Mouse (Mus musculus) liver, postnatal 0 days (tissue): Measurements from ENCODE around the gene Kcng4. TPM values are rescaled to one million over a fixed set of nuclear protein-coding genes. Genes with fewer than 3 reads are reported as not detected.
A peak's percentile ranks its signal among the peaks of the same experiment; 100 is the strongest.

Source experiments
- ATAC-seq: fragments of 200-750 bp; cut with Nextera tagmentation; 2 replicates; pipeline ENCODE4 v1.8.0; 2017; ENCODE audit warnings: mild to moderate bottlenecking, moderate library complexity
- DNase-seq: peaks from one replicate; pipeline ENCODE4 v3.0.0-alpha.2; 2016
- H3K27ac ChIP-seq: fragments of 300-500 bp; sonication (generic); 2 replicates; pipeline ENCODE4 v1.5.1; 2014; ENCODE audit warnings: antibody characterized with exemption, moderate library complexity, mild to moderate bottlenecking, low read depth
- H3K27me3 ChIP-seq: fragments of 300-500 bp; sonication (generic); 2 replicates; pipeline ENCODE4 v1.6.1; 2014; ENCODE audit warnings: low read length, control low read depth, mixed read lengths; ENCODE audit not compliant: insufficient read depth
- H3K36me3 ChIP-seq: fragments of 300-500 bp; sonication (generic); replicated peaks from 2 replicates; pipeline ENCODE4 v1.6.1; 2014; ENCODE audit warnings: mild to moderate bottlenecking, control low read depth, low read length, moderate library complexity, mixed read lengths; ENCODE audit not compliant: insufficient read depth
- H3K4me1 ChIP-seq: fragments of 300-500 bp; sonication (generic); 2 replicates; pipeline ENCODE4 v1.6.1; 2014; ENCODE audit warnings: antibody characterized with exemption, mild to moderate bottlenecking, control low read depth; ENCODE audit not compliant: insufficient read depth
- H3K4me2 ChIP-seq: fragments of 300-500 bp; sonication (generic); 2 replicates; pipeline ENCODE4 v1.6.1; 2014; ENCODE audit warnings: low read depth, mild to moderate bottlenecking, low read length, moderate library complexity, mixed read lengths
- H3K4me3 ChIP-seq: fragments of 300-500 bp; sonication (generic); 2 replicates; pipeline ENCODE4 v1.5.1; 2014; ENCODE audit warnings: low read depth, low read length
- H3K9ac ChIP-seq: fragments of 300-500 bp; sonication (generic); replicated peaks from 2 replicates; pipeline ENCODE4 v1.6.1; 2014; ENCODE audit warnings: mild to moderate bottlenecking, moderate library complexity
- H3K9me3 ChIP-seq: fragments of 300-500 bp; sonication (generic); 2 replicates; pipeline ENCODE4 v1.6.1; 2016; ENCODE audit warnings: mild to moderate bottlenecking, control low read depth, low read length, mixed read lengths
- CTCF ChIP-seq: sonication (generic); IDR thresholded peaks from 2 replicates; pipeline ENCODE4 v1.5.1; 2016; ENCODE audit warnings: antibody characterized with exemption, low read depth
- EP300 ChIP-seq: IDR thresholded peaks from 2 replicates; pipeline ENCODE4 v1.6.1; 2016; ENCODE audit warnings: antibody characterized with exemption, low read depth, mild to moderate bottlenecking
- WGBS: fragments of 180-500 bp; shearing (Covaris S2); extraction: QIAGEN DNeasy Blood & Tissue Kit; methylation state at CpG from one replicate; pipeline ENCODE4 v1.1.7; 2014; ENCODE audit not compliant: insufficient replicate concordance; 5-methylcytosine and 5-hydroxymethylcytosine counted together
- polyA plus RNA-seq: library from polyadenylated mRNA; unstranded; fragments of >200 nt; fragmentation: Nextera tagmentation; extraction: Ambion mirVana; gene quantifications from 2 replicates; pipeline ENCODE4 v1.2.1, GENCODE M21; 2015

Gene Kcng4
- polyA plus RNA-seq, 1 experiment from 2014 or later, result not detected

DNA sequence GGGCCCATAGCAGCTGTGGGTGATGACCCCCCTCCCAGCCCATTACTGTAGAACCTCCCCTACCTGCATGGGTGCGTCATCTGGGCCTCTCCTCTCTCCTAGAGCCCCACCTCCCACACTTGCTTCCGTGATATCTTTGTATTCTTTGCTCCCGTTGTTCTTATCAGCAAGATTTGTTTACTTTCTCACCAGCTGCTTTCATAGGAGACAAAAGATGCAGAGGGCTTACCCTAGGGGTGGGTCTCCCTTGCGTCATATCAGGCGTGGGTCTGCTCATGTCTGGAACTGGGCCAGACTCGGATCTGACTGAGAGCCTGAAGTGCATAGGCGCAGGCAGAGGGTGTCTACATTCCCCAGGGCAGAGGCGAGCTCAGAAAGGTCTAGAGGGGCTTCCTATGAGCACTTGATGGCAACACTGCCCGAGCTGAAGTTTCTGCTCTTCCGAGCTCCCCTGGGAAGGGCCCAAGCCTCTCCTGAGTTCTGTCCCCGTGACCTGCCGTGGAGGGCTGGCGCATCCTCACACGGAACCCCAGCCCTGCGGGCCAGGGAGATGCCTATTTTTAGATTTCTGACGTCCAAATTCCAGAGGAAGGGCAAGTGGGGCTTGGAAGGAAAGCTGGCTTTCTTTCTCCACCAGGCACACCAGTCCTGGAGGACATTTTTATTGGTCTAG is 35.1 kb upstream of the Kcng4 start:
- no peak overlapping the region for H3K27ac ChIP-seq
- no peaks in the 10 kb centered on the region for H3K9me3 ChIP-seq
- H3K4me2 ChIP-seq, result no peak overlapping the region
- H3K9ac ChIP-seq, result no peak overlapping the region
- WGBS, result 38% methylated on average over 16 of the region's 16 CpGs
- no peaks in the 10 kb centered on the region for H3K36me3 ChIP-seq
- 0 out of 2 replicates have a peak, but pooled peaks cover 2% of the 10 kb centered on the region for H3K27me3 ChIP-seq
- DNase-seq, result no peak
- H3K4me1 ChIP-seq, result no peaks in the 10 kb centered on the region
- no peak overlapping the region for H3K4me3 ChIP-seq
- TF ChIP-seq CTCF, result no peak
- TF ChIP-seq EP300, result no peak
- ATAC-seq, result peak; percentile 48; the same call in 1 of the 2 replicates

DNA sequence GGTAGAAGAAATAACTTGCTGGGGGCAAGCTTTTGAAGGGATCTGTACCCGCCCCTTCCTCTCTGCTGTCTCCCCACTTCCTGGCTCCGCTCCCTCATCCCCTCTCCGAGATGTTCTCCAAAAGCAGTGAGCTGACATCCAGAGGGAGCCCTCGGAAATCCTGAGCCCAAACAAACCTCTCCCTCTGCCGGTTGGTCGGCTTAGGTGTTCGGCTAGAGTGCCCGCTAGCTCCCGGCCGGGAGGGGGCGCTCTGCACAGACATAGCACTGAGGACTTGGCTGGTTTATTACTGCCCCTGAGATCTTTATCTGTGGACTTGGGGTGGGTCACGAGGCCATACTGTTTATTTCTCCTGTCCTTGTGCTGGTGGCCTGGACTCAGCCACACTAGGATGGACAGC is 33.8 kb upstream of the Kcng4 start:
- WGBS, result 44% methylated on average over 12 of the region's 12 CpGs
- Histone ChIP-seq H3K9me3 (no peaks in the 10 kb centered on the region), H3K9ac (no peak overlapping the region), H3K27me3 (0 out of 2 replicates have a peak, but pooled peaks cover 2% of the 10 kb centered on the region), H3K4me2 (no peak overlapping the region), H3K4me3 (no peak overlapping the region), H3K36me3 (no peaks in the 10 kb centered on the region), H3K4me1 (no peaks in the 10 kb centered on the region), H3K27ac (no peak overlapping the region)
- peak; percentile 22; the same call in 1 of the 2 replicates for ATAC-seq
- peak; percentile 49 for DNase-seq
- TF ChIP-seq EP300, result no peak
- peak; percentile 59 for TF ChIP-seq CTCF

DNA sequence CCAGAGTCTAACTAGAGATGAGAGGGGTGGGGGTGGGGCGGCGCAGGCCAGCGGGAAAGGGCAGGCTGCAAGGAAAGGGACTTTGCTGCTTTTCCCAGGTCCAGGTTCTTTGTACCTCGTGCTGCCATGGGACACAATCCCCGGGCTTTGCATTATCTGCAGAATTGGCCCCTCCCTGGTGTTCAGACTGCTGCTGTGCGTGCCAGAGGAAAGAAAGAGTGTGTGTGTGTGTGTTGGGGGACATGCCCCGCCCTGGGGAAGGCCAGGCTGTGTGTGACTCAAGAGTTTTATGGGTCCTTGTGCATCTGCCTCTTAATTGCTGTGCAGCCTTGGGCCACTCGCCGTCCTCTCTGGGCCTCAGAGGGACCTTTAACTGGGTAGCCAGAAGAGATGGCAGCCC is 33.0 kb upstream of the Kcng4 start:
- Histone ChIP-seq H3K9ac (no peak overlapping the region), H3K4me1 (no peaks in the 10 kb centered on the region), H3K36me3 (no peaks in the 10 kb centered on the region), H3K27ac (no peak overlapping the region), H3K4me2 (no peak overlapping the region), H3K27me3 (0 out of 2 replicates have a peak, but pooled peaks cover 2% of the 10 kb centered on the region), H3K9me3 (no peaks in the 10 kb centered on the region), H3K4me3 (no peak overlapping the region)
- DNase-seq (no peak), ATAC-seq (no peak)
- 64% methylated on average over 9 of the region's 9 CpGs for WGBS
- TF ChIP-seq CTCF, result no peak
- no peak for TF ChIP-seq EP300

DNA sequence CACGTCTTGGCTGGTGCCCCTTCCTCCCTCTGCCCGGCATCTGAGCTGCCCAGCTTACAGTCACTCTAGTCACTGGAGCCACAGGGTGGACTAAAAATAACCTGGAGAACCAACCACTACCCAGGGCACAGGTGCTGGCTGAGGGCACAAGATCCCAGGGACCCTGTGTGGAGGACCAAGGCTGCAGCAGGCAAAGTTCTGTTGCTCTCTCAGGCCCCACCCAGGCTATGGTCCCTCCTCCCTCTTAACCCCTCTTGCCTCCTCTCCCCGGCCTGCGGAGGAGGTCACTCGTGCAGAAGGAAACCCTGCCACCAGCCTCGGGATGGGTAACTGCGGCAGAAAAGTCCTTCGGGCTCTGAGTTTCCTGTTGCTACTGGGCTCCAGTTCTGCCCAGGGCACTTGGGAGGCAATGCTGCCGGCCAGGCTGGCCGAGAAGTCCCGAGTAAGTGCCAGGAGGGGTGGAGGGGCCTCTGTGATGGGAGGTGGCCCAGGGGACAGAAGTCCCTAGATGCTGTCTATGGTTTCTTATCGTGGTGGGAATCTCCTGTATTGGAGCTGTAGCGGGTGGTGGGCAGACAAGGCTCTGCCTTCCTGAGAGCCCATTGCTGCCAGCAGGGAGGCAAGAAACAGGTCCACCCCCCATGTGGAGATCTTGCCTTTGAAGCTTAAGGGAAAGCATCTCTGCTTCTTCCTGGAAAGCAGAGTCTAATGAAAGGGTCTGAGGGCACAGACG is 30.9 kb upstream of the Kcng4 start, which contains the start of gene Wfdc1:
Gene Wfdc1, plus strand, starts transcription at position 147 of the 733 bp plus-strand sequence.
- no peak for ATAC-seq
- DNase-seq, result no peak
- TF ChIP-seq EP300 (no peak), CTCF (no peak)
- no peak within 1 kb of the TSS for H3K9ac ChIP-seq
- H3K4me2 ChIP-seq, result peak within 1 kb of the TSS; percentile 7; the same call in 1 of the 2 replicates
- no peaks in the 10 kb centered on the region for H3K36me3 ChIP-seq
- no peaks in the 10 kb centered on the region for H3K9me3 ChIP-seq
- no peak within 1 kb of the TSS for H3K4me3 ChIP-seq
- H3K27ac ChIP-seq, result no peak within 1 kb of the TSS
- H3K4me1 ChIP-seq, result no peaks in the 10 kb centered on the region
- 16% methylated on average over 13 of the region's 14 CpGs for WGBS
- 0 out of 2 replicates have a peak, but pooled peaks cover 2% of the 10 kb centered on the region for H3K27me3 ChIP-seq

DNA sequence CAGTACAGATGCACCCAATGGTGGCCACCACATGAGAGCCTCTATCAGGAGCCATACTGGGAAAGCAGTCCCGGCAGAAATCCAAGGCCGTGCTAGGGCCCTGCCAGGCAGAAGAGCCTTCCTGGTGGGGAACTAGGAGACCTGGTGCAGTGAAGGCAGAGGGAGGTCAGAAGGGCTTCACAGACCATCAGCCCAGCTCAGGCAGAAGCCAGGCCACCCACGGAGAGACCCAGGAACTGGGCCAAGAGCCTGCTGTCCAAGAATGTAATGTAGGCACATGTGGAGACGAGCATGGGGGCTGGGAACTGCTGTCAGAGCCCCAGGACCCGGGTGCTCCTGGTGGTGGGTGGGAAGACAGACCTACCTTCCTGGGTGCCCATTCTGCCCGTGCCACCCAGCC is 29.8 kb upstream of the Kcng4 start:
- Histone ChIP-seq H3K4me2 (no peak overlapping the region), H3K4me3 (no peak overlapping the region), H3K27ac (no peak overlapping the region), H3K4me1 (no peaks in the 10 kb centered on the region), H3K9ac (no peak overlapping the region), H3K9me3 (no peaks in the 10 kb centered on the region), H3K27me3 (0 out of 2 replicates have a peak, but pooled peaks cover 2% of the 10 kb centered on the region), H3K36me3 (no peaks in the 10 kb centered on the region)
- ATAC-seq (no peak), DNase-seq (no peak)
- 69% methylated on average over 6 of the region's 6 CpGs for WGBS
- TF ChIP-seq EP300 (no peak), CTCF (no peak)

DNA sequence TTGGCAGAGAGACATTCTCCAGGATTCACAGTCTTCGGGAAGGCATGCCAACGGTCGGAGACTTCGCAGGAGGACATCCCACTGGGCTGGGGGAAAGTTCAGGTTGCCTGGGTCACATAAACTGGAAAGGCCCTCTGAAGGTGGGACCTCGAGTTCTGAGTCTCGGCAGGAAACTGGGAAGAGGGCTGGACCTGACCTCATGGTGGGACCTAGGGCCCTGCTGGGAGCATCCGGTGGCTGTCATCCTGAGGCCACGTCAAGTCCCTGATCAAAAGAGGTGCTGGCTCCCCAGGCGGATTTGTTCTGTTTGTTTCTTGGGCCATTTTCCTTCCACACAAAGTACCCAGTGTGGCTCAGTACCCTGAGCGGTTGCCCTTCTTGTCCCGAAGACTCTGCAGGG is 28.0 kb upstream of the Kcng4 start:
- Histone ChIP-seq H3K27me3 (0 out of 2 replicates have a peak, but pooled peaks cover 2% of the 10 kb centered on the region), H3K36me3 (no peaks in the 10 kb centered on the region), H3K4me1 (no peaks in the 10 kb centered on the region), H3K9ac (no peak overlapping the region), H3K4me2 (no peak overlapping the region), H3K9me3 (no peaks in the 10 kb centered on the region), H3K4me3 (no peak overlapping the region), H3K27ac (no peak overlapping the region)
- TF ChIP-seq CTCF (no peak), EP300 (no peak)
- ATAC-seq (no peak), DNase-seq (no peak)
- 66% methylated on average over 11 of the region's 11 CpGs for WGBS
